Mouse (Mus musculus) liver, postnatal 0 days (tissue): ENCODE results near the gene Hmcn1.

Experiments
- CTCF ChIP-seq: sonication (generic); IDR thresholded peaks from 2 replicates; pipeline ENCODE4 v1.5.1; 2016; ENCODE audit warnings: antibody characterized with exemption, low read depth
- EP300 ChIP-seq: IDR thresholded peaks from 2 replicates; pipeline ENCODE4 v1.6.1; 2016; ENCODE audit warnings: antibody characterized with exemption, low read depth, mild to moderate bottlenecking

- no peak for TF ChIP-seq CTCF
- no peak for TF ChIP-seq EP300
Measured at GRCm38 (mm10) chr1:150890017-150890416, 103.2 kb downstream of the Hmcn1 start.
